In the genomic region with DNA sequence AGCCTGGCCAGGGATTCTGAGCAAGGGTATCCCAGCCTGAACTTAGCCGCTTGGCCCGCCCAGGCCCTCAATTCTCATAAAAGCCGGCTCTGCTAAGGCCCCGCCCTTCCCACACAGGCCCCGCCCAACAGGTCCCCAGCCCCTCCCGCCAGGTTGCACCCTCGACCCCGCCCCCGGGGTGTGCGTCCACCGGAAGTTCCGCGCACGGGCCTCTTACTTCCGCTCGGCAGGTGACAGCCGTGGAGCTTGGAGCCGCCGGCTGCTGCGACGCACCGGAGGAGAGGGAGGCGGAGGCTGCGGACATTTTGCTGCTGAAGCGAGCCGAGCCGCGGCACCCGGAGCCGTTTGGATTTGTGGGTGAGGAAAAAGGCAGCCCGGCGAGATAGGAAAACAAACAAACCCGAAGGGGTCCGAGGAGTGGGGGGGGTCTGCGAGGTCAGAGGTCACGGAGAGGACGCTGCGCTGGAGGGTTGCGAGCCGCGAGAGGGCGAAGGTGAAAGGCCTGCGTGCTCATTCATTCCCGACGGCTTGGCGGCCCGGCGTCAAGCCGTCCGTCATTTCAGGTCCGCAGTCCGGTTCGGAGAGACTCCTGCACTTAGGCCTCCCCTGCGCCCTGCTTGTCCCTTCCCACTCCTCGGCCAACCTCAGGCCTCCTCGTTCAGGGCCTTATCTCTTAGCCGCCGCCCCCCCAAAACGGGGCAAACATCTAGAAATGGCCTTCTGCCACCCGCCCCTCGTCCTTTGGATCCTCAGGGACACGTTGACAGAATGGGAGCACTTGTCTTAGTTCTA, we compare ENCODE assay signal across 8 mouse cellular contexts. TPM values are rescaled to one million over a fixed set of nuclear protein-coding genes. Genes with fewer than 3 reads are reported as not detected.
DNase-seq lines count a peak whose midpoint lies in the region; ATAC-seq and TF ChIP-seq lines count a peak whose summit lies in the region.

Gene Ap1b1 (plus strand): TSS at position 130 of the 792 bp plus-strand sequence.

- TF ChIP-seq CTCF in lung, embryonic 14.5 days (IDR thresholded peaks at IDR 0.05; ENCODE audit: low read depth): no peak

- H3K27ac ChIP-seq in lung, embryonic 14.5 days (ENCODE audit: low read depth): no peak within 1 kb of the TSS

- H3K36me3 ChIP-seq in lung, embryonic 14.5 days (ENCODE audit: insufficient read depth): no peaks in the 10 kb centered on the region

- peak within 1 kb of the TSS; percentile 59 for H3K9ac ChIP-seq in lung, embryonic 14.5 days

- WGBS in lung, embryonic 14.5 days: under 1% methylated on average over 62 of the region's 62 CpGs

- peak within 1 kb of the TSS; percentile 78 for H3K4me2 ChIP-seq in lung, embryonic 14.5 days

- H3K9me3 ChIP-seq in lung, embryonic 14.5 days (ENCODE audit: low read depth, low read length): no peaks in the 10 kb centered on the region

- H3K27me3 ChIP-seq in lung, embryonic 14.5 days (ENCODE audit: insufficient read depth, low read length): no peaks in the 10 kb centered on the region

- peak; percentile 96 for DNase-seq in MN1 (ENCODE audit: low spot score)
- peak; percentile 88 for DNase-seq in cerebellum, adult 8-10 months
- peak; percentile 85 for DNase-seq in forelimb bud, embryonic 11.5 days (ENCODE audit: low read depth, low spot score)
- DNase-seq in heart, postnatal 4 days: peak; percentile 93
- peak; percentile 67 to 80 for DNase-seq in layer of hippocampus, adult 8-10 months (ENCODE audit: low spot score in 2 of 2)
- peak; percentile 94 for DNase-seq in lung, embryonic 14.5 days
- DNase-seq in testis, postnatal 14 days (ENCODE audit: low spot score): peak; percentile 95

- no peaks in the 10 kb centered on the region for H3K4me1 ChIP-seq in lung, embryonic 14.5 days (ENCODE audit: insufficient read depth)

- peak; percentile 93 for ATAC-seq in lung, embryonic 14.5 days (ENCODE audit: insufficient read depth)
- ATAC-seq in neutrophil, adult 5-6 weeks (ENCODE audit: extremely low read depth, insufficient number of reproducible peaks, low FRiP score, poor library complexity, severe bottlenecking): peak; percentile 89

- peak within 1 kb of the TSS; percentile 68 for H3K4me3 ChIP-seq in lung, embryonic 14.5 days (ENCODE audit: low read depth, low read length)

RNA-seq across cellular contexts. Expression of gene Ap1b1, which starts in this region (rescaled TPM):
- 10 to 100 TPM; 45.6 to 45.7 TPM for total RNA-seq in heart, postnatal 4 days (2021)
- total RNA-seq in layer of hippocampus, adult 8-10 months (2022): 100 to 1,000 TPM; 144 to 152 (median 150) TPM
- 45.6 and 48.9 TPM in 2 replicates for polyA plus RNA-seq in lung, embryonic 14.5 days (2014; fragmentation: Nextera tagmentation; extraction: Ambion mirVana)
- 37.9 and 46.7 TPM in 2 replicates for total RNA-seq in neutrophil, adult 5-6 weeks (2017)
